Mouse (Mus musculus): ENCODE results near the gene Paqr7. TPM values are rescaled to one million over a fixed set of nuclear protein-coding genes. Genes with fewer than 3 reads are reported as not detected.
"Not testable (repeated sequence)": the region's sequence is repeated elsewhere in the genome, so short reads cannot be mapped to it uniquely, and the experiment has no call there.

Paqr7 gene
- polyA plus RNA-seq, 1 experiment = 58.7 TPM

GRCm38 (mm10) chr4:134483078-134483688 is 13.3 kb upstream of the Paqr7 start:
- DNase-seq = no peak

GRCm38 (mm10) chr4:134483696-134484095 is 12.8 kb upstream of the Paqr7 start:
- DNase-seq = peak; percentile 75

More at GRCm38 (mm10) chr4:134483078-134483688, 13.3 kb upstream of the Paqr7 start:
- H3K27ac ChIP-seq (ENCODE audit: insufficient read depth, low read depth, low read length) = peak overlapping the region; percentile 59; the same call in 1 of the 2 replicates
- 62% methylated on average over 6 of the region's 6 CpGs for WGBS
- H3K36me3 ChIP-seq (ENCODE audit: control insufficient read depth, insufficient read depth, low read length) = no peaks in the 10 kb centered on the region
- TF ChIP-seq POLR2A (IDR thresholded peaks at IDR 0.05; ENCODE audit: low read depth, low read length) = no peak
- no peak for TF ChIP-seq CTCF (conservative IDR thresholded peaks at IDR 0.05; ENCODE audit: insufficient read depth, insufficient read length, low read depth, low read length)
- no peaks in the 10 kb centered on the region for H3K27me3 ChIP-seq (replicated peaks; ENCODE audit: control insufficient read depth, insufficient read depth, low read length)
- H3K4me3 ChIP-seq (ENCODE audit: insufficient read depth, low read depth, low read length) = no peak overlapping the region
- peaks cover 13% of the 10 kb centered on the region for H3K4me1 ChIP-seq (ENCODE audit: control insufficient read depth, insufficient read depth, low read length)

GRCm38 (mm10) chr4:134484231-134484630 is 12.3 kb upstream of the Paqr7 start:
- Histone ChIP-seq H3K27ac (ENCODE audit: insufficient read depth, low read depth, low read length) (peak overlapping the region; percentile 1; the same call in 1 of the 2 replicates), H3K4me3 (ENCODE audit: insufficient read depth, low read depth, low read length) (no peak overlapping the region), H3K36me3 (ENCODE audit: control insufficient read depth, insufficient read depth, low read length) (no peaks in the 10 kb centered on the region), H3K4me1 (ENCODE audit: control insufficient read depth, insufficient read depth, low read length) (peaks cover 16% of the 10 kb centered on the region), H3K27me3 (replicated peaks; ENCODE audit: control insufficient read depth, insufficient read depth, low read length) (no peaks in the 10 kb centered on the region)
- no peak for DNase-seq
- 69% methylated on average over 10 of the region's 10 CpGs for WGBS
- TF ChIP-seq CTCF (conservative IDR thresholded peaks at IDR 0.05; ENCODE audit: insufficient read depth, insufficient read length, low read depth, low read length) (no peak), POLR2A (IDR thresholded peaks at IDR 0.05; ENCODE audit: low read depth, low read length) (no peak)

More at GRCm38 (mm10) chr4:134483696-134484095, 12.8 kb upstream of the Paqr7 start:
- WGBS = 21% methylated on average over 6 of the region's 6 CpGs
- H3K36me3 ChIP-seq (ENCODE audit: control insufficient read depth, insufficient read depth, low read length) = no peaks in the 10 kb centered on the region
- H3K4me1 ChIP-seq (ENCODE audit: control insufficient read depth, insufficient read depth, low read length) = peaks cover 16% of the 10 kb centered on the region
- TF ChIP-seq POLR2A (IDR thresholded peaks at IDR 0.05; ENCODE audit: low read depth, low read length) (peak; percentile 5), CTCF (conservative IDR thresholded peaks at IDR 0.05; ENCODE audit: insufficient read depth, insufficient read length, low read depth, low read length) (no peak)
- peak overlapping the region; percentile 82 for H3K27ac ChIP-seq (ENCODE audit: insufficient read depth, low read depth, low read length)
- no peak overlapping the region for H3K4me3 ChIP-seq (ENCODE audit: insufficient read depth, low read depth, low read length)
- no peaks in the 10 kb centered on the region for H3K27me3 ChIP-seq (replicated peaks; ENCODE audit: control insufficient read depth, insufficient read depth, low read length)

DNA sequence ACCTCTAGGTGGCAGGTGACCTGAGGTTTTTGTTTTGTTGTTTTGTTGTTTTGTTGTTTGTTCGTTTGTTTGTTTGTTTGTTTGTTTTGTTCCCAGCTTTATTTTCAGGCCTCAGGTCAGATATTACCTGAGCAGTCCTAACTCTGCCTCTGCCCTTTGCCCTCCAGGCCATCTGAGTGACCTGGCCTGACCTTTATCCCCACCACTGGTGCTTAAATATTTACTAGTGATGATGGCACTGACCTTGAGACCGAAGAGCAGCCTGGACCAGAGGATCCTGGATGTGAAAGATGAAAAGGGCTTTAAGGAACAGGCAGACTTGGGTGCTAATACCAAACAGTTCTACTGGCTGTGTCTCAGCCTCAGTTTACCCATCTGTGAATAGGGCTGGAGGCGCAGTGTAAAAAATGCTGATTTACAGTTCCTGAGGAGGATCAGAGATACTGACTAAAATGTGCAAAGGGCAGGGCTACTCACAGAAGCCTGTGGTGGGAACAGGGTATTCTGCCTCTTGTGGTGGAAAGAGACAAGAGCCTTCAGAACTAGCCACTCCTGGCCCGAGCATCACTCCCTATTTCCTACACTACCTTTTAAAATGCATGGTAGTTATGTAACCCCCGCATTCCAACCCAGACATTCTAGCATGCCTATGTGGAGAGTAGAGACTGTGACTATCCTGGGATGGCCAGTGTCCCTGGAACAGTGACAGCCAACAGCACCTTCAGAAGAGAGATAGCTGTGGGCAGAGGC is 11.2 kb upstream of the Paqr7 start:
- no peak for TF ChIP-seq CTCF (conservative IDR thresholded peaks at IDR 0.05; ENCODE audit: insufficient read depth, insufficient read length, low read depth, low read length)

DNA sequence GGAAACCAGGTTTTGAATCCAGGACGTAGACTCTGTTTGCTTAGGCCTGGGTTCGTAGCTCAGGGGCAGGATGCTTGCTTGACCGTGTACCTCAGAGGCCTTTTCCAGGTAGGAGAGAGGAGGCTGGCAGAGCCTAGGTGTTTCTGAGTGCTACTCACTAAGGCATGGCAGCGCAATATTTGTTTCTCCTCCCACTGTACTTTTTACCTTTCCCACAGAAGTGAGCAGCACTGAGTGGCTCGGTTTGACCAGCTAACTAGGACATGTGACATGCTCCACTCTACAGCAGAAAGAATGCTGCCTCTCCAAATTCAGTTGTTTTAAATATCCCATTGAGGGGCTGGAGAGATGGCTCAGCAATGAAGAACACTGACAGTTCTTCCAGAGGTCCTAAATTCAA is 8.3 kb upstream of the Paqr7 start:
- no peak overlapping the region for H3K27ac ChIP-seq (ENCODE audit: insufficient read depth, low read depth, low read length)
- no peaks in the 10 kb centered on the region for H3K36me3 ChIP-seq (ENCODE audit: control insufficient read depth, insufficient read depth, low read length)
- peaks cover 25% of the 10 kb centered on the region for H3K4me1 ChIP-seq (ENCODE audit: control insufficient read depth, insufficient read depth, low read length)
- DNase-seq = no peak
- TF ChIP-seq POLR2A (IDR thresholded peaks at IDR 0.05; ENCODE audit: low read depth, low read length) (no peak), CTCF (conservative IDR thresholded peaks at IDR 0.05; ENCODE audit: insufficient read depth, insufficient read length, low read depth, low read length) (no peak)
- WGBS = 76% methylated on average over 5 of the region's 5 CpGs
- no peaks in the 10 kb centered on the region for H3K27me3 ChIP-seq (replicated peaks; ENCODE audit: control insufficient read depth, insufficient read depth, low read length)
- no peak overlapping the region for H3K4me3 ChIP-seq (ENCODE audit: insufficient read depth, low read depth, low read length)

More for the DNA sequence above, 11.2 kb upstream of the Paqr7 start:
- peaks cover 25% of the 10 kb centered on the region for H3K4me1 ChIP-seq (ENCODE audit: control insufficient read depth, insufficient read depth, low read length)
- H3K27ac ChIP-seq (ENCODE audit: insufficient read depth, low read depth, low read length) = peak overlapping the region; percentile 33
- H3K36me3 ChIP-seq (ENCODE audit: control insufficient read depth, insufficient read depth, low read length) = no peaks in the 10 kb centered on the region
- H3K4me3 ChIP-seq (ENCODE audit: insufficient read depth, low read depth, low read length) = no peak overlapping the region
- no peaks in the 10 kb centered on the region for H3K27me3 ChIP-seq (replicated peaks; ENCODE audit: control insufficient read depth, insufficient read depth, low read length)
- WGBS = 73% methylated on average over 5 of the region's 5 CpGs
- DNase-seq = peak; percentile 91

DNA sequence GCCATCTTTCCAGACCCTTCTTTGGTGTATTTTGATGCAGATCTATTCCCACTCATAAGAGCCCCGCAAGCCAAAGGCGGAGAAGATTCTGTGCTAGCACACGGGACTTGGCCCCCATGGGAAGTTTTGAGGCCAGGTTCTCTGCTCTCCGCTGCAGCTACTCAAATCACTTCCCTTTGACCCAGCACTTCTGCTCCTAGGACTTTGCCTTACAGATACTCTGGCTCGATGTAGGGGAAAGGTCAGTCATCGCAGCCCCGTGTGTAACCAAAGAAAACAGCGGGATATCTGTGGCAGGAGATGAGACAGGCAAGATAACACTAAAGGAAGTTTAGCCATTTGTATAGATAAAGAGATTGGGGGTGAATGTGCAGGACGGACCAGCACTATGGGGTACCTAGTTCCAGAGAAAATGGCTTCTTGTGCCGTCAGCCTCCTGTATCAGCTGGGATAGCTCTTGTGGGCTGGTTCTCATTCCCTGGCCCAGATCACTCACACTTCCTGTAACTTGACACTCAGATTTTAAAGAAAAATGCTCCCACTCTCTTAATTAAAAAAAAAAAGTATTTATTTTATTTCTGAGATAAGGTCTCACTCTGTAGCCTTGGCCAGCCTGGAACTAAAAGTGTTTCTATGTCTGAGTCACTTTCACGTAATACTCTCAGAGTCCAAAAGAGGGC is 6.4 kb upstream of the Paqr7 start:
- Histone ChIP-seq H3K27ac (ENCODE audit: insufficient read depth, low read depth, low read length) (peak overlapping the region; percentile 53), H3K27me3 (replicated peaks; ENCODE audit: control insufficient read depth, insufficient read depth, low read length) (no peaks in the 10 kb centered on the region), H3K4me3 (ENCODE audit: insufficient read depth, low read depth, low read length) (no peak overlapping the region), H3K4me1 (ENCODE audit: control insufficient read depth, insufficient read depth, low read length) (peaks cover 21% of the 10 kb centered on the region; the same call in 1 of the 2 replicates), H3K36me3 (ENCODE audit: control insufficient read depth, insufficient read depth, low read length) (no peaks in the 10 kb centered on the region)
- 54% methylated on average over 11 of the region's 11 CpGs for WGBS
- DNase-seq = peak; percentile 82
- TF ChIP-seq CTCF (conservative IDR thresholded peaks at IDR 0.05; ENCODE audit: insufficient read depth, insufficient read length, low read depth, low read length) (no peak), POLR2A (IDR thresholded peaks at IDR 0.05; ENCODE audit: low read depth, low read length) (no peak)

DNA sequence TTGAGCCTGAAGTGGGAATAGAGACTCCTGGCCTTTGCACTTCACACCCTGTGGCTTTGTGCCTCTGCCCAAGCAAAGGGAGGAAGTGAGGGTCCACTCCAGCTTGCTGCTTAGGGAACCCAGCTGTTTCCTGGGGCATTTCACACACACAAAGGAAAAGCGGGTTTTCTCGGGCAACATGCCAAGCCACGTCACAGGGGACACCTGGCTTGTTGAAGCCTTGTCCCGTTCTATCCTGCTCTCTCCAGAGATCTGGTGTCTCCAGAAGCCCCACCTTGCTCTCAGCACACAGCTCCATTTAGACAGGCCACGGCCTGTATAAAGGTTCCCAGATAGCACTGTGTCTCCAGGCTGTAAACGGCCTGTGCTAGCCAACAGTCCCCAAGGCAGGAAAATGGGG is 4.8 kb upstream of the Paqr7 start:
- Histone ChIP-seq H3K4me3 (ENCODE audit: insufficient read depth, low read depth, low read length) (no peak overlapping the region), H3K36me3 (ENCODE audit: control insufficient read depth, insufficient read depth, low read length) (no peaks in the 10 kb centered on the region), H3K27me3 (replicated peaks; ENCODE audit: control insufficient read depth, insufficient read depth, low read length) (no peaks in the 10 kb centered on the region), H3K27ac (ENCODE audit: insufficient read depth, low read depth, low read length) (no peak overlapping the region), H3K4me1 (ENCODE audit: control insufficient read depth, insufficient read depth, low read length) (peaks cover 26% of the 10 kb centered on the region)
- WGBS = 54% methylated on average over 6 of the region's 6 CpGs
- DNase-seq = peak; percentile 56
- no peak for TF ChIP-seq POLR2A (IDR thresholded peaks at IDR 0.05; ENCODE audit: low read depth, low read length)
- TF ChIP-seq CTCF (conservative IDR thresholded peaks at IDR 0.05; ENCODE audit: insufficient read depth, insufficient read length, low read depth, low read length) = no peak

GRCm38 (mm10) chr4:134494161-134494560 is 2.3 kb upstream of the Paqr7 start:
- not testable (repeated sequence) for H3K4me3 ChIP-seq (ENCODE audit: insufficient read depth, low read depth, low read length); H3K27me3 ChIP-seq (replicated peaks; ENCODE audit: control insufficient read depth, insufficient read depth, low read length); H3K36me3 ChIP-seq (ENCODE audit: control insufficient read depth, insufficient read depth, low read length); H3K27ac ChIP-seq (ENCODE audit: insufficient read depth, low read depth, low read length); DNase-seq
- H3K4me1 ChIP-seq (ENCODE audit: control insufficient read depth, insufficient read depth, low read length) = peaks cover 25% of the 10 kb centered on the region
- WGBS = 96% methylated on average over 6 of the region's 6 CpGs

All from kidney, adult 2 months (tissue).